Mouse (Mus musculus) lung, adult 2 months (tissue): Measurements from ENCODE around the gene Olfr1366.

Experiments used
- CTCF ChIP-seq: fragments of 200-500 bp; IDR thresholded peaks from 2 replicates; pipeline ENCODE4 v1.5.1; 2011; ENCODE audit warnings: mild to moderate bottlenecking, low read length, control low read depth; ENCODE audit not compliant: insufficient read depth
- POLR2A ChIP-seq: fragments of 200-500 bp; IDR thresholded peaks from 2 replicates; pipeline ENCODE4 v1.6.1; 2011; ENCODE audit warnings: low read depth, mild to moderate bottlenecking, control low read depth, low read length, borderline replicate concordance; ENCODE audit errors: extremely low read depth

- TF ChIP-seq CTCF = no peak
- TF ChIP-seq POLR2A = no peak
Measured at GRCm38 (mm10) chr13:21502296-21502695, 40.3 kb downstream of the Olfr1366 start.
